Mouse (Mus musculus): Measurements from ENCODE around the gene Grik5.

DNA sequence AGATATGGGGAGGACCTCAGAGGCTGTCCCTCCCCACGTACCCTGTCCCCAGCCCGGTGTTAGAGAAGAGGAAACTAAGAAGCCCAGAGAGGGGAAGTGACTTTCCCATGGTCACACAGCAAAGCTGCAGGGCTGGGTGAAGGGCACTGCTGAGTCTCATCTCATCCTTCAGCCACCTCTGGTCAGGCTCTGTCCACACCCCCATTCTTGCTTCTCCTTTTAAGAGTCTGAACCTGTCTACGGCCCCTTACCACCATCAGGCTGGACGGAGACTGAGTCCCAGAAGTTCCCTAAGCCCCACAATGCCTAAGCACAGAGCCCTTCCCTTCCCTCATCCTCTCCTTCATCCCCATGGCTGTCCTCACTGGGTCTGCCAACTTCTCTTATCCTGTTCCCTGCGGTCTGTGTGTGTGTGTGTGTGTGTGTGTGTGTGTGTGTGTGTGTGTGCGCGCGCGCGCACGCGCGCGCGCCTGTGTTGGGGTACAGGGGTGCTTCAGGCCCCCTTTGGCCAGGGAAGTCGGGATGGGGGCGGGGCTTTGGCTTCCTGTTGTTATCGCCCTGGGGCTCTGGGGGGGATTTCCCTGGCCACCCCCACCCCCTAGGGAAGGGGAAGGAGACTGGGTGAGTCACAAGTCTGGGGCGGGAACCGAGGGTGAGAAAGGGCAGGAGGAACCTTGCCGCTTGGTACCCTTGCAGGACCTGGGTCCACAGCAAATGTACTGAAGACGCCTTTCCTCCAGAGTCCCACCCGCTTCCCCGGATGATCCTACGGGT is 48.1 kb upstream of the Grik5 start:
- TF ChIP-seq POLR2A (IDR thresholded peaks at IDR 0.05; ENCODE audit: insufficient read depth, low read depth, low read length) (no peak), CTCF (IDR thresholded peaks at IDR 0.05; ENCODE audit: insufficient read depth, low read depth, low read length) (no peak)

Data from olfactory bulb, adult 2 months (tissue).